Mouse (Mus musculus) frontal cortex, postnatal 10 days (tissue): ENCODE data around the gene Rps8.

ENCODE experiments used
- DNase-seq, 2 experiments: peaks; one replicate each; pipeline ENCODE4 v3.0.0; 2022; ENCODE audit warnings: low spot score in 2 of 2, mixed read lengths in 1 of 2

Rps8 gene

DNA sequence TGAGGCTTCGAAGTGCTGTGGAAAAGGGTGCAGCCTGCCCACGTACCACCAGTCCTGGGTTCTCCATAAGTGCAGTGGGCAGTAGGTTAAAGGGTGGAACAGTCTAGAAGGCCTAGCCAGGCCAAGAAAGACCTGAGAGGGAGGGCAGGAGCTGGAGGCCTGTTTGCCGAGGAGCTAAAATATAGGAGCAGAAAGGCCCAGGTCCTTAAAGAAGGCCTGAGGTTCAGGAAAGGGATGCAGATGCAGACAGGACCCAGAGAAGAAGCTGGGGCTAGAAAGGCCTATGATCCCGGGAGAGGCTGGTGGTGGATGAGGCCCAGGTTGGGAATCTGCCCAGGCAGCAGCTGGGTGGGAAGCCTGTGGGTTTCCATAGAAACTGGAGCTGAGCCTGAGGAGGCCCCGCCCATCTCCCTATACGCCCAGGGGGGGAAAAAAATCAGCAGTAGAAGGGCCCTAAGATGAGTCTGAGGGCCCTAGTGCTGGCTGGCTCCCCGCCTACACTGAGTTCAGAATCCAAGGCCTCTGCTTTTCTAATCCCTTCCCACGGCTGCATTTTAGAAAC, 30.6 kb downstream of the Rps8 start, which contains the start of gene Btbd19:
Gene Btbd19 (minus strand): TSS at position 378 of the 562 bp plus-strand sequence.
- peak; percentile 73 to 74 for DNase-seq

DNA sequence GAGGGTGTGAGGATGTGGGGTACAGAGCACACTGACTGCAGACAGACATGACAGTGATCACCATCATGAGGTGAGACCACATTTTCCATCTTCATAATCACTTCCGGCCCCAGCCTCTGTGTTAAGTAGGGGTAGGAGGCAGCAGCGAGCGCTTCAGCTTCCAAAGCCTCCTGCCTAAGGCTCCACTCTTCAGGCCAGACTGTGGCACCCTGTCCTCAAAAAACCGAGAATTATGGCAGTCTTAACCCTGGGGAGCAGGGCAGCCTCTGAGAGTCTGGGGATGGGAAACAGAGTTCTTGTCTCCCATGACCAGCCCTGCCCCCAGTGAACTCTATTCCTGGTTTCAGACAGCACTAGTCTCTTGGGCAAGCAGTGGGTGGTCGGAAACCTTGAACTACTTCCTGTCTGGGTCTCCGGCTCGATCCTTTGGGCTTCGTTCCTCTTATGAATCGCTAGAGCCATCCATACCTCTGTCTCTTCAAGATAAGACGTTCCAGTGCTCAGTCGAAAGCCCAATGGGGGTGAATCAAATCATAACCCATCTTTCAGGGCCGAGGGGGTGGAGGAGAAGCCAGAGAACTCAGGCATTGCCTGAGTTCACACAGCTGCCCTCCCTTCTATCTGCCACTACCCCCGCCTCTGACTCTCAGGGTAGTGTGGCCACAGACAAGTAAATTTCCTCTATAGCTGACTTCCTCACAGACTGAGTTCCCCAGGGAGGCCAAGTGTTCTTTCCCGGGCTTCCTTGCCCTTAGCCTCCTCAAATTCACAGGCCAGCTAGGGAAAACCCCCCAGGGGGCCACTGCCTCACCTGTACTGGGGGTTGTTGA, 31.3 kb downstream of the Rps8 start:
- no peak for DNase-seq

DNA sequence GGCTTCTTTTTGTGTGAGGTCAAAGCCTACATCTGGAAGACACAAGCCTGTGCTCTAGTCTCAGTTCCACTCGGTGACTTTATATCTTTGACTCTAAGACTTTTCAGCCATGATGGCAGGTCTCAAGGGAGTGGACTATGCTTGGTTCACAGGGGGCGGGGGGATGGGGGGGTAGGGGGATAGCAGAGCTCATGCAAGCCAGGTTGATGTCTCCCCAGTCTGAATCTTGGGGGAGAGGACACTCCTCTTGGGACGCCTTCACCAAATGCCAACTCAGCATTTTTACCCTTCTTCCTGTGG, 31.9 kb downstream of the Rps8 start:
- no peak for DNase-seq

DNA sequence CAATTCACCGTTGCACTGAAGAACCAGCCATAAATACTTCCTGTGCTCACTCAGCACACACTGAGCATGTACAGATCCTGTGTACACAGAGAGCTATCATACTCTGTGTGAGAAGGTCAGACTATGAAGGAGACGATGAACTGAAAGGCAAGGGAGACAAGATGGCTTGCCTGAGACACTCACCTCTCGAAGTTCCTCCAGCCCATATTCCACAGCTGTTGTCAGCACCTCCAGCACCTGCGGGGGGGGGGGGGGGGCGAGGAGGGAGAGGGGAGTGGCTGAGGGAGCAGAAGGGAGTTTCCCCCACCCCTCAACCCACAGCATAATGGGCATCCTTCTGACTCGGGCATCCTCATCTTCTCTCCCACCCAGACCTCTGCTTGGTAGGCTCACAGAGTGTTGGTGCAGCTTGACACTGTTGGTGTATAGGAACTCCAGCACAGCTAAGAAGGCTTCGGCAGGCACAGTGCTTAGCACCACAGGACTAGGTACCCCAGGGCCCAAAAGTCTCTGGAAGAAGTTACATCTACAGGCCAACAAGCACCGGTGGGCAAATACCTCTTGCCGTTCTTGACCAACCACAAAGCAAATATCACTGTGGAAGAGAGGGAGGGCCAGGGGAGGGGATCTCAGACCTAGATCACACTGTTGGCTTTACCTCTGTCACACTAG, 32.4 kb downstream of the Rps8 start:
- no peak for DNase-seq

DNA sequence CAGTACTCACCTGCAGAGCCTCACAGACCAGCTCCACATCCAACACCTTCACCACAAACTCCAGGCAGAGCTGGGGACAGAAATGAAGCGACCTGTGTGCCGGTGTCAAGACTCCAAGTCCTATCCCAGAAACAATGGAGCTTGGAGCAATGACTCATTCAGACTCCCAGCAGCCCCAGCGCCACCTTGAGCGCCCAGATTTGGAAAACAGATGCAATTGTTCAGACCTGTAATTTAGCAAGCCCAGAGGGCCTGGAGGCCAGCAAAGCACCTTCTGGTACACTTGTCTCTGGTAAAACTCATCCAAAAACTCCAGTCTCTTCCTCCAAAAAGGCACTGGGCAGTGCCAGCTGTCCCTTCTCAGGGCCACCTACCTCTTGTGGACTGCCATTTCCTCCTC, 33.8 kb downstream of the Rps8 start:
- DNase-seq = no peak

DNA sequence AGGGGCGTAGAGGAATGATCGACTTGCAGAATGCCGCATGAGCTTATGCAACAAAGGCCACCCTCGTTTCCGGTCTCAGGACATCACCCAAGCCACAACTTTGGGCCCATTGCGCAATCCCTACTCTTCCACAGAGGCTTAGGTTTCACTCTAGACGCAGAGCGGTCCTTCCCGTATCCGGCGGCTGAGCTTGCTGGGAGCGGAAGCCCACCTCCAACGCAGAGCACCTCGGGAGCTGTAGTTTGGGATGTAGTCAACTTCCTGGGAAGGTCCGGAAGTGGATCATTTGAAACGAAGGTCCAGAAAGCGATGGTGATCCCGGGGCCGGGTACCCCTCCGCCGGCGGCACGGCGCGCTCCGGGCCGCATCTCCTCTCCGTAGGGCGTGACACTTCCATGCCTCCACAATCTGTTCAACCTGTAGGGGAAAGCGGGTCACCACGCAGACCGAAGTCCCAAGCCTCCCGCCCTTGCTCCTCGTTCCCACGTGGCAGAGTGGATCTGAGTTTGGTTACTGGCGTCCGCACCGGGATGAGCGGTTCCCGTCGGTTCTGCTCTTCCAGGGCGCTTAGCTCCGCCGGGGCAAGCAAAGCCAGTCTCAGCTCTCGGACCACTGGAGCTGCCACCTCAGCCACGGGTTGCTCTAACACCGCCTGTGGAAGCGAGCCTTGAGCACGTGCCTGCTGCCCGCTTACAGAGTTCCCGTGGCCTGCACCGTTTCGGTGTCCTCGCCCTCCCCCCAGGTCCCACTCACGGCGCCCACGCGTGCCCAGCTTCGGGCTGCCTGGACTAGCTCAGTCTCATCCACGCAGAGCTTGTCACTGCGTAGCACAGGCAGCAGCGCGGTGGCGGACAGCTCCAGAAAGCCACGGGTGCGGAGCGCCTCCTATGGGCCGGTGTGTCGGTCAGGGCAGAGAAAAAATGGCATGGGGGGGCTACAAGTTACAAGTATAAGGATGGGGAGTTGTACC, 35.3 kb downstream of the Rps8 start:
- DNase-seq = peak; percentile 91

DNA sequence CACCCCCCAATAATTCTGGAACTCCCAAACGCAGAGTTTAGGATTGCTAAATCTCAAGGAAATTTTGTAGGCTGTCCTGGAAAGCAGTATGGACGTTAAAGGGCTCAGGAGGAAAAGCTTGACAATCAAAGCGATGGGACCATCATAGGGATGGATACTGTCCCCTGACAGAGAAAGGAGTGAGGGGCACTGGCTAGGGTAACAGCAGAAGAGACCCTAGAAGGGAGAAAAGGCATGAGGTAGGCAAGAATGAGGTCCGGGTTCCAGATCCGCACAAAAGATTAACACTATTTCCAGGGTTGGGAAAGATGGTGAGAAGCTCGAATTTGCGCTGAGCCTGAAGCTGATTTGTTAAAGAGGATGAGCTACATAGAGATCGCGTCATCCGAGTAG, 36.0 kb downstream of the Rps8 start:
- no peak for DNase-seq

DNA sequence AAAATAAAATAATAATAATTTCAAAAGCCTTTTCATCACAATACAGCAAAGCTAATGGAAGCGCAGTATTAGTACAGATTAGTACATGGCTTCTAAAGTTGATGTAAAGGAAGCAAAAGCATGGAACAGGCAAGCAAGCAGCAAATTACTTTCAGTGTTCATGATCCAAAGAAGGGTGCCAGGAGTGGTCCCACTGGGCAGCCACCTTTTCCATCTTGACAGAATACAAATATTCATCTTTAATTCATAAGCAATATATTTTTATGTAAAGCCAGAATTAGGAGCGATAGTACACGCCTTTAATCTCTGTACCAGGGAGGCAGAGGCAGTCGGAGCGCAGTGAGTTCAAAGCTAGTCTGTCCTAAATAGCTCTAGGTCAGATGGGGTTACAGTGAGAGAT, 36.4 kb downstream of the Rps8 start:
- DNase-seq = no peak

DNA sequence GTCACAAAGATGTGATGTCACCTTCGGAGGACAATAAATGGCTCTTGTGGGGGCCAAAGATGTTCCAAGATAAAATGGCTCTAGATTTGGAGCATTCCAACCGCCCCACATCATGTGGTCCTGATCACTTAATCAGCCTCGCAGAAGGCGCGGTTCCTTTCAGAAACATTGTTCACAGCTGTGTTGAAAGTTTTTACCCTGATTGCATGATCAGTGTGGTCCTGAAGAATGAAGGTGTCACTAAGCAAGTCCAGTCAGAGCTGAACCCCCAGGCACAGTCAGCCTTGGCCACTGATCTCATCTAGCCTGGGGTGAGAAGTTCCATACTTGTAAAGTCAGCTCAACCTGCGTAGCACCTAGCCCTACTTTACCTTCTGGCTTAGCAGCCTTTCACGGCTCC, 38.1 kb downstream of the Rps8 start:
- no peak for DNase-seq

DNA sequence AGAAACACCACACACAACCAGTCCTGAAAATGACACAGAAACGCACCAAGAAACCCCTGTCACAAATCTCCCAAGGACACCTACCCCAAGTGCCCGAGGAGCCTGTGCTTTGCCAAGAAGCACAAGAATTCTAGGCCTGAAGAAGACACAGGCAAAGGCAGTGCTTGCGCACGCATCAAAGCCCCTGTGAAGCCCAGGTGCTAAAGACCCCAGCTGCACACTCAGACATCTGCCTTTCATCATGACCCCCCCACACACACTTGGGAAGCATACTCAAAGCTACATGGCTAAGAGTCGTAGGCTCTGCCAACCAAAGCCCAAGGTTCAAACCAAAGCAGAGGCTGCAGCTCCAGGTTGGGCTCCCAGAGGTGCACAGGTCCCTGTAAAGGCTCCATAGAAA, 40.5 kb downstream of the Rps8 start:
- no peak for DNase-seq

DNA sequence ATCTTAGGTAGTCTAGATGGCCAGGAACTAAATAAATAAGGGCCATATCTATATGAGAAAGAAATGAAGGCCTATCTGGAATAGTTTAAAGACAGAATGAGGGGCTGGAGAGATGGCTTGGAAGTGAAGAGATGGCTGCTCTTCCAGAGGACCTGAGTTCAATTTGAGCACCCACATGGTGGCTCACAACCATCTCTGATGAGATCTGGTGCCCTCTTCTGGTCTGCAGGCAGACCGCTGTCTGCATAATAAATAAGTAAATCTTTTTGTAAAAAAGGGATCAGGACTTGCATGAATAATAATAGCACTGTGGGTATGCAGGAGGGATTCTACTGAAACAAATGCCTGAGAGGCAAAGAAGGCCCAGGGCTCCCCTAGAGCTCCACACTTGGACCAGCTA, 42.8 kb downstream of the Rps8 start:
- DNase-seq = no peak

DNA sequence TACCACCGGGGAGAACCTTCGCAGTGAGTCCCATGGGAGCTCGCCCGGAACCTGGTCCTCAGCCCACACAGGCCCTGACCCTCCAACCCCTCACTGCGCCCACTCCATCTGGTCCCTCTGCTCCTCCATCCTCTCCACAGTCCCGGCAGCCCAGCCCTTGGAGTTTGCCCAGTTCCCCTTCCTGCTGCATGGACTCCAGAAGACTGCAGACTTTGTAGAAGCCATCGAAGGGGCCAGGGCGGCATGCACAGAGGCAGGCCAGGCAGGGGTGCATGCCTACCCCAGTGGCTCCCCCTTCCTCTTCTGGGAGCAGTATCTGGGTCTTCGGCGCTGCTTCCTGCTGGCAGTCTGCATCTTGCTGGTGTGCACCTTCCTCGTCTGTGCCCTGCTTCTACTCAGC, 45.1 kb downstream of the Rps8 start:
- no peak for DNase-seq

DNA sequence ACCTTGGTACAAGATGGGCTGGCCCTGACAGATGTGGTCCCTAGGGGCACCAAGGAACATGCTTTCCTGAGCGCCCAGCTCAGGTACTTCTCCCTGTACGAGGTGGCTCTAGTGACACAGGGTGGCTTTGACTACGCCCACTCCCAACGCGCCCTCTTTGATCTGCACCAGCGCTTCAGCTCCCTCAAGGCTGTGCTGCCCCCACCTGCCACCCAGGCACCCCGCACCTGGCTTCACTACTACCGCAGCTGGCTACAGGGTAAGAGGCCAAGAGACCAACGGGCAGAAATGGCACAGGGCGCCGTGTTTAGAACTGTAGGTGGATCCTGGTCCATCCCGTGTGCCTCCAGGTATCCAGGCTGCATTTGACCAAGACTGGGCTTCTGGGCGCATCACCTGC, 45.8 kb downstream of the Rps8 start:
- no peak for DNase-seq

DNA sequence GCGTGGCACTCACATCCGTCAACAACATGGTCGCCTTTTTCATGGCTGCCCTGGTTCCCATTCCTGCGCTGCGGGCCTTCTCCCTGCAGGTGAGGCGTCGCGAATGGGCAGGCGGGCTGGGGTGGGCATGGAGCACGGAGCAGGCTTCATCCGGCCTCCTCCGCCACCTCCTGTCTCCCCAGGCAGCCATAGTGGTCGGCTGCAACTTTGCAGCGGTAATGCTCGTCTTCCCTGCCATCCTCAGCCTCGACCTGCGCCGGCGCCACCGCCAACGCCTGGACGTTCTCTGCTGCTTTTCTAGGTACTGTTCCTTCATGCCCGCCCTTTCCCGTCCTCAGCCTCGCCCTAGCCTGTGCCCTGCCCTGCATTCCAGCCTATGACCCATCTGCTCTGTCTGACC, 46.7 kb downstream of the Rps8 start:
- DNase-seq = no peak

DNA sequence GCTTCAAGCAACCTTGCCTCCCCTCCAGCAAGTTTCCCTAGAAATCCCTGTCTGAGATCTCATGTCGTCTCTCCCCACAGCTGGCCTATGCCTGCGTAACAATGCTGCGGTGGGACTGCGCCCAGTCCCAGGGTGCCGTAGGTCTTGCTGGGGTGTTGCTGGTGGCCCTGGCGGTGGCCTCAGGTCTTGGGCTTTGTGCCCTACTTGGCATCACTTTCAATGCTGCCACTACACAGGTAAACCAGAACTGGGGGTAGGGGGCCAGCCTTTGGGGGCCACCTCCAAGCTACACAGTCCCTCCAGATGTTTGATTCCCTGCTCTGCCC, 47.6 kb downstream of the Rps8 start:
- no peak for DNase-seq

DNA sequence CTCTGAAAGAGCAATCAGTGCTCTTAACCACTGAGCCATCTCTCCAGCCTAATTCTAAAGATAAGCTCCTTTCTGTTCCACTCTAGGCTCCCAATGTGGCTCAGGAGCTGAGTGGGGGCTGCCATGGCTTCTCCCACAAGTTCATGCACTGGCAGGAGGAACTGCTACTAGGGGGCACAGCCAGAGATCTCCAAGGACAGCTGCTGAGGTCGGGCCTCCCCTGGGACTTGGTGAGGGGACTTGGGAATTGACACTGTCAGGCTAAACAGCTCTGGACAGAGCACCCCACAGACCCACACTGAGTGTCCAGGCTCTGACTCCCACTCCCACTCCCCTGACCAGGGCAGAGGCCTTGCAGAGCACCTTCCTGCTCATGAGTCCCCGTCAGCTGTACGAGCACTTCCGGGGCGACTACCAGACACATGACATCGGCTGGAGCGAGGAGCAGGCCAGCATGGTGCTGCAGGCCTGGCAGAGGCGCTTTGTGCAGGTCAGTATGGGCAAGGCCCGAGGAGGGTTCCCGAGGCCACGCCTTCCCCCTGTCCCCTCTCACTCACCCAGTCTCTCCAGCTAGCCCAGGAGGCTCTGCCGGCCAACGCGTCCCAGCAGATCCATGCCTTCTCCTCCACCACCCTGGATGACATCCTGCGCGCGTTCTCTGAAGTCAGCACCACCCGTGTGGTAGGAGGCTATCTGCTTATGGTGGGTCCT, 48.1 kb downstream of the Rps8 start:
- DNase-seq = no peak

DNA sequence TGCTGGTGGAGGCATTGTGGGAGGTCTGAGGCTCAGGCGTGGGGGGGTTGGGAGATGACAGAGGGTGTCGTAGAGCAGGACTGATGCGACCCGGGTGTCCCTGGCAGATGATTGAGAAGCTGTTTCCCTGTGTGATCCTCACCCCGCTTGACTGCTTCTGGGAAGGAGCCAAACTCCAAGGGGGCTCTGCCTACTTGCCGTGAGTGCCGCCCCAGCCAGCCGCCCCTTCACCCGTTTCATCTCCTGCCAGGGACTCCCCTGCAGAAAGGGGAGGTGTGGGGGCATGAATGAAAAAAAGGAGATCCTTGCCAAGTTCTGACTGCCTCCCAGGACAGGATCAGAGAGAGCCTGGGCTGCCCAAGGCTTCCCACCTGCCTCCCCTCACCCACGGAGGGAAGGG, 50.9 kb downstream of the Rps8 start:
- DNase-seq = no peak

DNA sequence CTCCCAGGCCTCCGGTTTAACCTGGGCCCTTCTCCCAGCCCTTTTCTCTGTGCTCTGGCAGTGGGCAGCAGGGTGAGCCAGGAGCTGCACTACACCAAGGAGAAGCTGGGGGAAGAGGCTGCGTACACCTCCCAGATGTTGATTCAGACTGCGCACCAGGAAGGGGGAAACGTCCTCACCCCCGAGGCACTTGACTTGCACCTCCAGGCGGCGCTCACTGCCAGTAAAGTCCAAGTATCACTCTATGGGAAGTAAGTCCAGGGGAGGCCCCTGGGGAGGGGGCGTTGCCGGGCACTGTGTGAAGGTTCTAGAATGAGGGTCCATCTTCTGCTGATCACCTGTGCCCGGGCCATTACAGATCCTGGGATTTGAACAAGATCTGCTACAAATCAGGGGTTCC, 51.4 kb downstream of the Rps8 start:
- DNase-seq = no peak
